Mouse (Mus musculus) layer of hippocampus, adult 9-11 months (tissue): ENCODE results near the gene Cdc37.

Experiments used
- DNase-seq: peaks from one replicate; pipeline ENCODE4 v3.0.0; 2022

Gene Cdc37

DNA sequence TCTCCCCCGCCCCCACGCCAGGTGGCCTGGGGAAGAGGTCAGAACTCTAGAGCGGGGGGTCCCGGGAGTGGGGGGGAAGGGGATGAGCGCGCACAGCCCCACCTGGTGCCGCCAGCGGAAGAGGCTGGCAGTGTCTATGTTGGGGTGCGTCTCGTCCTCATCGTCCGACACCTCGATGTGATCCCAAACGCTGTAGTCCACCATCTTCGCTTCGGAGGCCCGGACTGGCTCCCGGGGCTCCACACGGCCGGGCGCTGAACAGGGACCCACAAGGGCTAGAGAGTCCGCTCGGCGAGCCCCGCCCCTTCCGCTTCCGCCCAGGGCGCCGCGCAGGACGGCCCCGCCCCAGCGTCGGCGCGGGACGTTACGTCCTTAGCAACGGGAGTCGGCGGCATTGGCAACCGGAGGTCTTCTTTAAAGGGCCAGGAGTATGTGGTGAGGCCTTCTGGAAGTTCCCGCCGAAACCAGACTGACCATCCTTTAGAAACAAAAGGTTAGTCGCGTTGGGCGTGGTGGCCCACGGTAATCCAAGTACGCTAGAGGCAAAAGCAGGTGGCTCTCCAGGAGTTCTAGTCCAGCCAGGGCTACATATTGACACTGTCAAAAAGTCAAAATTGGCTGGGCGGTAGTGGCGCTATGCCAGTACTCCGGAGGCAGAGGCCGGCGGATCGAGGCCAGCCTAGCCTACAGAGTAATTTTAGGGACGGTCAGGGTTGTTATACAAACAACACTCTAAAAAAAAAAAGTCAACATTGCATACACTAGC, at the start of gene Cdc37:
TSS of gene Cdc37 (minus strand) at position 329 of the 766 bp plus-strand sequence.
- peak; percentile 93 for DNase-seq

DNA sequence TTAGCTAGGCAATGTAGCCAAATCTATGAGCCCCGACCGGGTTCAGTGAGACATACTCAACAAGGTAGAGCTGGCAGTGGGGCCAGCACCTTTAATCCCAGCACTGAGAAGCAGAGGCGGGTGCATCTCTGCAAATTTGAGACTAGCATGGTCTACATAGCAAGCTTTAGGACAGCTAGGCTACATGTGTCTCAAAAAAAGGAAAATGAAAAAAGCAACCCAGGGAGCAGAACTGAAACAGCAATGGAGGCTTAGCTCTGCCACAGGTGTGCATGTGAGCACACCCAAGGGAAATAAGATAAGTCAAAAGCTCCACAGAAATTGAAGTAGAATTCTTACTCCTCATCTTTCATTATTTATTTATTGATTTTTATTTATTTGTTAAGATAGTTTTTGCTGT, 49.2 kb upstream of the Cdc37 start:
- DNase-seq = no peak

DNA sequence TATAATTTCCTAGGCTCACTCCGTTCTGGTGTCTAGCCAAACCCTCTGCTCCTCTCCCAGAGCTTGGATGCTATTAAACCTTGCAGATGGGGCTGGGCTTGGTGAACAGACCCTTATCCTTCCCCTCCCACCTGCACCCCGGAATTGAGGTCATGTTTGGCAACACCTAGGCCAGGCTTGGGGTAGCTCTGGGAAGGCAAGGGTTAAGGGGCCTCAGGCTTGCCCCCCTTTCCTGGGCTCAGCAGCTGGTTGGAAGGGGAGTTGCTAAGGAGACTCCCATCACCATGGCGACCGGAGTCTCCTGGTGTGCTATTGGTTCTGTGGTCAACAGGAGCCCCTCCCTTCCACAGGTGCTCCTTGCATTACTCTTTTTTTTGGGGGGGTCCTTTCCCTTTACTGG, 48.2 kb upstream of the Cdc37 start:
- peak; percentile 90 for DNase-seq

DNA sequence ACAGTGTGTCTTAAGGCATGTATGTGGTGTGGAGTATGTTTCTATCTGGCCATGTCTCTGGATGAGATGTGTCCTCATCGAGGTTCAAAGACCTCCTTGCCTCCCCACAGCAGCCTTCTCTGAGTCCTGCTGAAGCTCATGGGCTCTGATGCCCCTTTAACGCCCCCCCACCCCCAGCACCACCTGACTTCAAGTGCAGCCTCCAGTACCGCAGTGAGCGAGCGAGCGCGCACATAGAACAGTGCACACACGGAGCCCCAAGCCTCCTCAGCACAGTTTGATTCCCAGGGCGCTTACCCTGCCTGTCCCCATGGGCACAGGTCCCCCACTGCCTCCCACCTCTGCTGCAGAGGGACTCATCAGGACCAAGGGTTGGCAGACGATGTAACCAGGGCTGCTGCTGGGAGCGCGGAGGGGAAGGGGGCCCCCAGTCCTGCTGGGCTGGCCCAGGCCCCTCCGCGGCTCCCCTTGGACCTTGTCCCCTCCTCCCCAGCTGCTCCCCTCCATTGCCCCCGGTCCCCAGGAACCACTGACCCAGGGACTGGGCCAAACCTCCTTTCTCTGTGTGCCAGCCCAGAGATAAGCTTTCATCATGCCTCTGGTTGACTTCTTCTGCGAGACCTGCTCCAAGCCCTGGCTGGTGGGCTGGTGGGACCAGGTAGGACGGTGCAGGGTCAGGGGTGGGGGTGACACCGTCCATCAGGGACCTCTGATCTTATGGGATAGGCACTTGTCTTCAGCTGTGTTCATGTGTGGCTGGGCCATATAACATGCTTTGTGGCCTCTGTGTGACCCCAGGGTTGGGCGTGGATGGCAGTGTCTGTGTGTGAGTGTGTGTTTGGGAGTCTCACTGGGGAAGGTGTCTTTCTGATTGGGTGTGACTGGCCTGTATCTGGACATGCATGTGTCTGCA, 47.0 kb upstream of the Cdc37 start:
- peak; percentile 68 for DNase-seq

DNA sequence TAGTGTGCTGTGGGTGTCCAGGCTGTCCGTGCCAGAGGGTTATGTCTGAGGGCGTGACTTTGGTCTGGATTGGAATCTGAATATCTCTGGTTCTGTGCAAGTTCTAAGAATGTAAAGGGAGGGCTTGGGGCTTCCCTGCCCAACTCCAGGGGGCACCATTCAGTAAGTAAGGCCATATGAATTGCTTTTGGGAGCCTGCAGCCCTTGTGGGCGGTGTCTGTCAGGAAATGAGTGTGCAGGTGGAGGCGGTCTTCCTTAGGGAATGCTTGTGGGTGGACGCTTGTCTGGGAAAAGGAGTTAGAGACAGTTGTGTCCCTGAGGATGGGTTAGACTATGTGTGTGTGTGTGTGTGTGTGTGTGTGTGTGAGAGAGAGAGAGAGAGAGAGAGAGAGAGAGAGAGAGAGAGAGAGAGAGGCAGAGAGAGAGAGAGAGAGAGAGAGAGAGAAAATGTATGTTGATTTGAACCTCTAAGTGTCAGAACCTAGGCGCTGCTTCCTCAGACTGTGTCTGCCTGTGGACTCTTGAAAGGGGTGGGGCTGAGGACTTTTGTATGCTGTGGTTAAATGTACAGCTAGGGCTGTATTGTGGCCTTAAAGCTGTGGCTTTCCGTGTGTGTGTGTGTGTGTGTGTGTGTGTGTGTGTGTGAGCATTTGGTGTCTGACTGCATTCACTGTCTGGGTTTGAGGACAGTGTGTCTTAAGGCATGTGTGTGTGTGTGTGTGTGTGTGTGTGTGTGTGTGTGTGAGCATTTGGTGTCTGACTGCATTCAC, 46.1 kb upstream of the Cdc37 start:
- peak; percentile 53 for DNase-seq

DNA sequence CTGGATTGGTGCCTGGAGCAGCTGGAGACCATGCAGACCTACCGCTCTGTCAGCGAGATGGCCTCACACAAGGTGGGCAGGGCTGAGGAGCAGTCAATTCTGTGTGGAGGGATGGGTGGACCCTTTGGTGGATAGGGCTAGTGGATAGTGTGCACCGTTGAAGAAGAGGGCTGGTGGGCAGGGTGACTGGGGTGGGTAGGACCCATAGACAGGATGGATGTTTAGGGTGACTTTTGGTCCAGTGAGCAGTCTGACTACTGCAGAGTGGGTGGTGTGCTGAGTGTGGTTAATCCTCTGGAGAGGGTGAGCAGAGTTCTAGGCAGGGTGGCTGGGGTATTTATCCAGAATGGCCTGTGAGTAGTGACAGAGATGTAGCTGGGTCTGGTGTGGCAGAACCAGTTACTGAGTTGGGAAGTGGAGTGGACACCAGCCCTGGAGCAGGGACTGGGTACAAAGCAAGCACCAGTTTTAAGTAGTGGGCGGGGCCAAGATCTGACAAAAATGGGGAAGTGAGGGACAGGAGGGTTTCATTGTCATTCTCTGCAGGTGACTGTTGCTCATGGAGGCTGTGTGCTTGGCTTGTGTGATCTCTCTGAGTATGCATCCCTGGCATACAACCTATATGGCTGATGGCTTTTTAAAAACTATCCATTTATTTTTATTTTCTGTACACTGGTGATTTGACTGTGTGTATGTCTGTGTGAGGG, 45.2 kb upstream of the Cdc37 start:
- DNase-seq = no peak

DNA sequence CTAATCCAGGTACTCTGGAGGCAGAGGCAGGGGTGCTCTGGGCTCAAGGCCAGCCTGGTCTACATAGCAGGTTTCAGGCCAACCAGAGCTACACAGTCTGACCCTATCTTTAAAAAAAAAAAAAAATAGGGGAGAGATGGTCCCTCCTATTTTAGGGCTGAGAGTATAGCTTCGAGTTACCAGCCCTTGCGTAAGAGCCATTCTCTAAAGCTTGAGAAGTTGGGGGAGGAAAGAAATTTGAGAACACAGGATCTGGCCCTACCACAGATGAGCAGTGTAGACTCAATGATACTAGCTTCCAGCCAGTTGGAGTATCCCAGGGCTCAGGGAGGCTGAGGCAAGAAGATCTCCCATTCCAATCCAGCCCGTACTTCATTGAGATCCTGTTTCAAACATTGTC, 44.0 kb upstream of the Cdc37 start:
- DNase-seq = no peak

DNA sequence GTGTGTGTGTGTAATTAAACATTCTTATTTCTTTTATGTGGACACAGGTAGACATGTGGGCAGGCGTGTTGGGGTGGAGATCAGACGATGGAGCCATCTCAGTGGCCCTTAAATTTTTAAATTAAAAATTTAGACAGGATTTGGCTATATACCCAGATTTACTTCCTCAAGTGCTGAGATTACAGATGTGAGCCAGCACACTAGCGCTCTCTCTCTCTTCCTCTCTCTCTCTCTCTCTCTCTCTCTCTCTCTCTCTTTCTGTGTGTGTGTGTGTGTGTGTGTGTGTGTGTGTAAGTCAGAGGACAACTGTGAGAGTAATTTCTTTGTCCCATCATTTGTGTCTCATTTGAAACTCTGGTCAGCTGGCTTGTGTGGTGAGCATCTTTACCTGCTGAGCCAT, 40.9 kb upstream of the Cdc37 start:
- no peak for DNase-seq

DNA sequence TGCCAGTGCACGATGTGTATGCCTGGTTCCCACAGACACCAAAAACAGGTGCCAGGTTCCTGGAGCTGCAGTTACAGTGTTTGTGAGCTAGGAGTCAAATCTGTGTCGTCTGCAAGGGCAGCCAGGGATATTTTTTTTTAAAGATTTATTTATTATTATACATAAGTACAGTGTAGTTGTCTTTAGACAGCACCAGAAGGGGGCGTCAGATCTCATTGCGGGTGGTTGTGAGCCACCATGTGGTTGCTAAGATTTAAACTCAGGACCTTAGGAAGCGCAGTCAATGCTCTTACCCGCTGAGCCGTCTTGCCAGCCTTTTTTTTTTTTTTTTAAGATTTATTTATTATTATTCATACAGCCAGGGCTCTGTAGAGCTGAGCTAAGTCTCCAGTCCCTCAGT, 40.1 kb upstream of the Cdc37 start:
- no peak for DNase-seq

DNA sequence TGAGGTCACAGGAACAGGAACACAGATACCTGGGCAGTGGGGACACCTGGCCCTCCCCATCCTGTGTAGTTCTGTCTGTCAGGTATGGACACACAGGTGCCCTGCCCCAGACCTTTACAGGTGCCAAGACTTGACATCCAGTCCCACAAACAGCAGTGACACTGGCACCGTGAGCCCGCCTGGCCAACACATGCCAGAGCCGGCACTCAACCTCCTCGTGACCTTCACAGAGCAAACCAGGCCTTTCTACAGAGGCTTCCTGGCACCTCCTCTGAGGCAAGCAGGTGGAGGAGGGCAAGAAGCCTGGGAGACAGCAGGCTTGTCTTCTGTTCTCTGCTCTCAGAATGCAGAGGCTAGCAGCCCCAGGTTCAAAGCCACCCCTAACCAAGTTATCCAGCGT, 35.7 kb upstream of the Cdc37 start:
- no peak for DNase-seq

DNA sequence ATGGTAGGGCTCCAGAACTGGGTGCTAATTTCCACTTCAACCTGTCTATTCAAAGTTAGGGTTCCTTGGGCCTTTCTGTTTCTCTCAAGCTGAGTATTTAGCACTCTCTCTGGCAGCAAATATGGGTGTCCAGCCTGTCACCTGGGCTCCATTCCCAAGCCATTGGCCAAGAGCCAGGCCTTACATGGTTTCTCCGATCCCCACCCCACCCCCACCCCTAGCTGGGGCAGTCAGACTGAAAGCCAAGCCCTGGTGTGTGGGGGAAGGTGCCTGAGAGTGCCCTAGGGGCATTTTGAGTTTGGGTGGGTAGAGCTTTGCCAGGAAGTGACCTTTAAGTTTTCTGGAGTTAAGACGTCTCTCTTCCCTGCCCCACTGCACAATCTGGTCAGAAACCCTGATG, 35.0 kb upstream of the Cdc37 start:
- no peak for DNase-seq

DNA sequence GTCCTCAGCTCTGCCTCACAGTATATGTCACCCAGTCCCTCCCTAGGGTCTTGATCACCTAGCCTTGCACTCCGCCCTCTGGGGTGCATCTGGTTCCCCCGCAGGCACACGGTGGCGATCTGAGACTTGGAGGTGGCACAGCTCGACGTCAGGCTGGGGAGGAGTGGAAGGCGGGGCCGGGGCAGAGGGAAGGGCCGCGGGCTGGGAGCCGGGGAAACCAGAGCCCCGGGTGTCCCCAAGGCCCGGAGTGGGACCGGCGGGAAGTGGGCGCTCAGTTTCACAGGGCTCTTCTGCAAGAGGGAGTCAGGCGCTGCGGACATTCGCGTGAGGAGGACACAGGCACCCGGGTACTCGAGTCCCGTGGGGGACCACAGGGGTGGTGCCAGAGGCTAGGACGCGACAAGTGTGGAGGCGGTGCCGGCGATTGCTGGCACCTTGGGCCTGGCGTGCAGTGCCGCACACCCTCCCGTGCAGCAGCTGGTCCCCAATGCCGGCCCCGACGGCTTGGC, 34.2 kb upstream of the Cdc37 start:
- no peak for DNase-seq

DNA sequence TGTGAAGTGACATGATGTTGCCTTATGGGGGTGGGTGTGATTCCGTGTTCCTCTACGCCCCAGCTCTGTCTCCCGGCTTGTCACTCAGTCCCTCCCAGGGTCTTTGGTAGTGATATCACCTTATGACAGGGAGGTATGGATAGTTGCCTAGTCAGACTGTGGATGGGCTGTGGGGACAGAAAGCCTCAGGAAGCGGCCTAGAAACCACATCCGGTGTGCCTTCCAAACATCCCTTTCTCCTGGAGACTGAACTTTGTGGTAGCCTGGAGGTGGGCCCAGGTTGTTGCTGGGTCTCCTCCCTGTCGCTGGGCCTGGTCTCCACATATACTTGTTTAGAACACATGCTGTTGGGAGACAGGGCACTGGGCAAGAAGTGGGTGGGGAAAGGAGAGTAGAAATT, 33.6 kb upstream of the Cdc37 start:
- no peak for DNase-seq

DNA sequence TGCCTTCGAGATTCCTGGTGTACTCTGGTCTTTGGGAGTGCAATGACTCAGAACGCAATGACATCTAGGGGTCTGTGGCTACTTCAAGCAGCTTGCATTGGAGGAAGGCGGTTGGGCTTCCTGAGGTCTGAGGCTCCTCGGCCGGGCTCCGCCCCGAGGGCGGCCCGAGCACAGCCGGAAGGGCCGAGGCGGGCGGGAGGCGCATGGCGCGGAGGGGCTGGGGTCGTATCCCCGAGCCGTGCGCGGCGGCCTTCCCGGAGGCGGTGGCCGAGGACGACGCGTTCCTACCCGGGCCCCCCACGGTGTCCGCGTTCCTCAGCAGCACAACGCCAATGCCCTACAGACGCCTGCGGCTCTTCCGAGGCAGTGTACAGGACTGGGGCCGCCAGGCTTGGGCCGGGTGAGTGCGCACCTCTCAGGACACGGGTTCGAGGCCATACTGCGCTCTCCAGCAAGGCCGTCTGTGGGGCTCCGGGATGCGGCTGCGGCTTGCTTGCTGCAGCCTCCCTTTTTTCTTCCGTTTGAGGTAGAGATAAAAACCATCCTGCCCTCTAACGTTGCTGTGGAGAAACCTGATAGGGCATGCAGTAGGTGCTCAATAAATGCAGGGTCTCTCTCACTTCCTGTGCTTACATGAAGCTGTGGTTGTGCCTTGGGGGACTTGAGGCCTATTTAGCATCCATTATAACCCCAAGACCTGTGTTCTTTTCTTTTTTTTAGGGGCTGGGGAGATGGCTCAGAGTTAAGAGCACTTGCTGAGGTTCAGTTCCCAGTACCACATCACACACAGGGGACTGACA, 31.8 kb upstream of the Cdc37 start:
- no peak for DNase-seq

DNA sequence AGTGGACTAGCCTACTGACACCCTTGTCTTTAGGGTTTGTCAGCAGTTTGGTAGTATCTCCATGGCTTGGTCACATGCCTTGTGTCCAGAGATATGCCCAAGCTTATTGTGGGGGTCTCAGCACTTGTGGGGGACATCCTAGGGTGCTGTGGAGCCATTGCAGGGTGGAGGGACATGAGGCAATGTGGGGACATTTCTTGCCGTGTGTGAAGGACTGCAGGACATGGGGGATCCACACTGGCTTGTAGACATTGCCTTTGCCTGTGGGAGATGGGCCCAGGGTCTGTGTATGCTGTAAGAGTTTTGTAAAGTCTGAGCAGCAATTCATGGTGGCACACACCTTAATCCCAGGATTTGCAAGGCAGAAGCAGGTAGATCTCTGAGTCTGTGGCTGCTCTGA, 31.1 kb upstream of the Cdc37 start:
- no peak for DNase-seq

DNA sequence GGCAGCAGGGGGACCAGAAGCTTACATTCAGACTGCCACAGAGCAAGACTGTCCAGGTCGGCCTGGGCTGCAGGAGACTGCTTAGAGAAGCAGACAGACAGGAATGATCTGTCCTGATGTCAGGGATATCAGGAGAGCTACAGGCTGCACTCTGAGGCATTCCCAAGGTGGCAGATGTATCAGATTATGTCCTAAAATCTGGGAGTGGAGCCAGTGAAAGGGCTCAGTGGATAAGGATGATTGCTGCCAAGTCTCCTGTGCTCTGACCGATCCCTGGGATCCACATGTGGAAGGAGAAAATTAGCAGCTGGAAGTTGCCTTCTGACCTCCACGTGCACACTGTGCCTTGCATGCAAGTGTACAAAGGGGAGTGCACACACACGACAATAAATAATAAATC, 30.6 kb upstream of the Cdc37 start:
- DNase-seq = no peak

DNA sequence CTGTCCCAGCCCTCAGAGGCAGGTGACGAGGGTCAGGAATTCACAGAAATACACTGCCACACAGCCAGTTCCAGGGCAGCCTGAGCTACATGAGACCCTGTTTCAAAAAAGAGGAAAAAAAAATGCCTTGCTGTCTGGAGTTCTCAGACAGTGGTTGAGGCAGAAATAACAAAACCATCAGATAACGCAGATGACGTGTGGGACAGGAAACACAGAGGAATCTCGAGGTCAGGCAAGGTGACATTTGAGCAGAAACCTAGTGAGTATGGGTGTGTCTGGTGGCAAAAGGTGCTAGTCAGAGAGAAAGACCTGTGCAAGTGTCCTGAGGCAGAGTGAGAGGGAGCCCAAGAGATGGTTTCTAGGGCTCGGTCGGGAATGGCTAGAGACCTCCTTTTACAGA, 22.6 kb upstream of the Cdc37 start:
- no peak for DNase-seq

DNA sequence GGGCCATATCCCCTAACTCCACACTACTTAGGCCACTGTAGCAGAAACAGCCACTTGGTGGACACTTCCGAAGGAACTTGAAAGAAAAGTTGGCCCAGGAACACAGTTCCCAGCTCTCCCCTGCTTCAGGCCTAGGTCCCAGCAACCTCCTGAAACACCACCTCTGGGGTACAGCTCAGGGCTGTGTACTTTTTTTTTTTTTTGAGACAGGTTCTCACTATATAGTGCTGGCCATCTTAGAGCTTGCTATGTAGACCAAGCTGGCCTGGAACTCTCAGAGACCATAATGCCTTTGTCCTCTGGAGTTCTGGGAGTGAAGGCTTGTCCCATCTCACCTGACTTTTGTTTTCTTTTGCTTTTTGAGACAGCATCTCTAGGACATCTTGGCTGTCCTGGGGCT, 19.4 kb upstream of the Cdc37 start:
- DNase-seq = no peak

DNA sequence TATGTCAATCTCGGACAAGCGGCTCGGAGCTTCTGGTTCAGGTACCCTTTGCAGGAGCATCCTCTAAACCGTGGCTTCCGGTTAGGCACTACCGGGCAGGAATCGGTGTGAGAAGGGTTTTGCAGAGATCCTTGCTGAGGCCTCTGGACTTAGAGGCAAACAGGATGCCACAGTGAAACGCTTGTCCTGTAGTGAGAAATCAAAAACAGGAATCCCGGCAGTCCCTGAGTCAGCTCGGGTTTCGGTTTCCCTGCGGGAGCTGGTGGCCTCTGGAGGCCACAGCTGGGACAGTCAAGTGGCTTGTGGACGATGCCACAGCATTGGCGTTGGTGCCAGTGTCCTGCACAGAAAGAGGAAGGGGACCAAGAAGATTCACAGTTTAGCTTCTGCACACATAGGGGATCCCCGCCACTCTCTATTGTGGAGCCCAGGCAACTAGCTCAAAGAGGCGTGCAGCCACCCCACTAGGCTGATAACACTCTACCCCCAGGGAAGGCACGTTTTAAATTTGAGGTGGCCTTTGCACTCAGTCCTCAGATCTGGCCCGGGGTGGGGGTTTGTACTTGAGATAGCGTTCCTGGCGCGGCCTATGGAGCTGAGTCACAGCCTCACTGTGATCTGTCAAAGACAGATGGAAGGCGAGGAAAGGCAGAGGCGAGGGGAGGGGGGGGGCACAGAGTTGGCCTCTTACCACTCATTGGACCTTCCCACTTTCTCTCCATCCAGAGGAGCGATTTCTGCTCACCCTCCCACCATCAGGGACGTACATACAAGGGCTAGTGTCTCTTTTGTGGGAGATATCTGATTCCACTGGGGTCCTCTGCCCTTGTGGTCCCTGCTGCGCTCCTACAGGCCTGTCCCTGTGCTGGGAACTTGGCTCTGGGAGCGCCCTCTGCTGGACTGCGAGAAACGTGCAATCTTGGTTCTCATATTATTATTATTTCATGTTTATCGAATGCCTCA, 18.7 kb upstream of the Cdc37 start:
- DNase-seq = peak; percentile 62
